16 mouse cellular contexts compared by ENCODE assay signal in the genomic region with DNA sequence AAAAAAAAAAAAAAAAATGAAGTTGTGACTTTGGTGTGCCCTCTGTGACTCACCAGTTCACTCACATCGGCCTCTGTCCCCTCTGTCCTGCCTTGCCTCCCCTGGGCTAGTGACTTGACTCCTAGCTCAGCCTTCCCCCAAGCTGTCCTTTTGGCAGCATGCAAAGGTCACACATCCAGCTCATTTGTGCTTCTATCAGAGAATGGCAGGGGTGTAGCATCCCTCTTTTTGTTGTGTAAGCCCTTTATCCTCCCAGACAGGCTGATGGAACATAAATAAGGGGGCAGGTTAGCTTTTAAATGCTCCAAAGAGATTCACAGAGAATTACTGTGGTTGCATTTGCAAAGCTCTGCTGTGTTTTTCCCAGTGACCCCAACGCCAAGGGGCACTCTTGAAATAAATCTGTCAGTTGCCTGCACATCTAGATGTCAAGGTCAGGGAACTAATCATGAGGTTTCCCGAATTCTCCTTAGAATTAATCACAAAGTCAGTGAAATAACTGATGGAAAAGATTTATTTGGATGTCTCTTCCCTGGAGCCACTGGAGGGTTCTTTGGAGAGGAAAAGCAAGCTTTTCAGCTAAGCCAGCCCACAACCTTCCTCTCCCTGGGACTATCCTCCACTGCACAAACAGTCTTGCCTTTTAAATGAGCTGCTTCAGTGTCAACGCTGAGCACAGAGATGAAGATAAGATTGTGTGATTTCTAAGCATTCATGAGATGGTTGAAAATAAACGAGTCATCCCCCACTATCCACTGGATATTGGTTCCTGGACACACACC. TPM values are rescaled to one million over a fixed set of nuclear protein-coding genes. Genes with fewer than 3 reads are reported as not detected.
DNase-seq lines count a peak whose midpoint lies in the region; ATAC-seq lines count a peak whose summit lies in the region.
"Had no signal": no experiment of that assay in that cellular context is flagged by ENCODE, and none has a peak within 500 bp of the region (broad histone marks: within the 10 kb centered on the region; RNA-seq: fewer than 3 reads in every experiment).

No protein-coding gene starts in this region.

- H3K9me3 ChIP-seq in neural tube, embryonic 13.5 days, result no peaks in the 10 kb centered on the region
- peaks cover 4% of the 10 kb centered on the region; the same call in 1 of the 2 replicates for H3K9me3 ChIP-seq in midbrain, embryonic 16.5 days (replicated peaks; ENCODE audit: control insufficient read depth, low read length, poor library complexity, severe bottlenecking)
- H3K9me3 ChIP-seq: forebrain, embryonic 15.5 days; hindbrain, embryonic 12.5 days; liver, embryonic 13.5 days; lung, embryonic 15.5 days had no signal

- H3K27me3 ChIP-seq in neural tube, embryonic 13.5 days, result no peaks in the 10 kb centered on the region
- H3K27me3 ChIP-seq in midbrain, embryonic 16.5 days (ENCODE audit: control insufficient read depth, insufficient read depth, low read depth, low read length), result no peaks in the 10 kb centered on the region
- H3K27me3 ChIP-seq: forebrain, embryonic 15.5 days; hindbrain, embryonic 12.5 days; liver, embryonic 13.5 days; lung, embryonic 15.5 days had no signal

- H3K36me3 ChIP-seq in neural tube, embryonic 13.5 days, result no peaks in the 10 kb centered on the region
- H3K36me3 ChIP-seq in midbrain, embryonic 16.5 days (ENCODE audit: control insufficient read depth, insufficient read depth, low read length), result 0 out of 2 replicates have a peak, but pooled peaks cover 2% of the 10 kb centered on the region
- H3K36me3 ChIP-seq: forebrain, embryonic 15.5 days; hindbrain, embryonic 12.5 days; liver, embryonic 13.5 days; lung, embryonic 15.5 days had no signal

- 14% methylated on average over 5 of the region's 5 CpGs for WGBS in neural tube, embryonic 13.5 days
- 35% methylated on average over 5 of the region's 5 CpGs for WGBS in midbrain, embryonic 16.5 days

- H3K9ac ChIP-seq in neural tube, embryonic 13.5 days, result no peak overlapping the region
- H3K9ac ChIP-seq in midbrain, embryonic 16.5 days (ENCODE audit: low read depth, low read length), result no peak overlapping the region
- H3K9ac ChIP-seq: forebrain, embryonic 15.5 days; hindbrain, embryonic 12.5 days; liver, embryonic 13.5 days; lung, embryonic 15.5 days had no signal

- peak; percentile 74 for ATAC-seq in neural tube, embryonic 13.5 days (ENCODE audit: low read depth)
- no peak for ATAC-seq in midbrain, embryonic 16.5 days
- ATAC-seq: forebrain, embryonic 15.5 days had no signal

- peaks cover 11% of the 10 kb centered on the region for H3K4me1 ChIP-seq in neural tube, embryonic 13.5 days (replicated peaks)
- H3K4me1 ChIP-seq in midbrain, embryonic 16.5 days (ENCODE audit: control insufficient read depth, insufficient read depth, low read length), result no peaks in the 10 kb centered on the region
- H3K4me1 ChIP-seq: forebrain, embryonic 15.5 days; liver, embryonic 13.5 days; lung, embryonic 15.5 days had no signal

- 0 out of 2 replicates have a peak overlapping the region, but pooled peaks have one; percentile 38 for H3K27ac ChIP-seq in neural tube, embryonic 13.5 days (replicated peaks)
- H3K27ac ChIP-seq in midbrain, embryonic 16.5 days (ENCODE audit: low read length), result no peak overlapping the region
- H3K27ac ChIP-seq: forebrain, embryonic 15.5 days; hindbrain, embryonic 12.5 days; liver, embryonic 13.5 days; lung, embryonic 15.5 days had no signal

- H3K4me2 ChIP-seq in neural tube, embryonic 13.5 days, result no peak overlapping the region
- no peak overlapping the region for H3K4me2 ChIP-seq in midbrain, embryonic 16.5 days (ENCODE audit: low read length)
- H3K4me2 ChIP-seq: forebrain, embryonic 15.5 days; hindbrain, embryonic 12.5 days; liver, embryonic 13.5 days; lung, embryonic 15.5 days had no signal

- peak; percentile 53 for DNase-seq in ES-CJ7 (ENCODE audit: low read depth, low spot score)
- DNase-seq in ZHBTc4 (ENCODE audit: low read depth, low spot score), result peak; percentile 87
- DNase-seq in embryo, embryonic 10.5 days (ENCODE audit: low spot score), result peak; percentile 71
- no peak for DNase-seq in heart, postnatal 36 days
- no peak for DNase-seq in frontal cortex, postnatal 25 days (ENCODE audit: low spot score in 2 of 2)
- DNase-seq: cerebellum, postnatal 14 days; left cerebral cortex, postnatal 4 days; liver, embryonic 13.5 days; midbrain, embryonic 14.5 days; right cerebral cortex, postnatal 4 days had no signal

- intact Hi-C loops in heart, postnatal 36 days (cut with DNase I), result no loop called here

- no peak overlapping the region for H3K4me3 ChIP-seq in neural tube, embryonic 13.5 days
- no peak overlapping the region for H3K4me3 ChIP-seq in midbrain, embryonic 16.5 days (ENCODE audit: low read depth, low read length)
- H3K4me3 ChIP-seq: erythroblast, embryonic 14.5 days; forebrain, embryonic 15.5 days; hindbrain, embryonic 12.5 days; liver, embryonic 13.5 days; lung, embryonic 15.5 days had no signal

RNA-seq across cellular contexts. Expression of a gene that starts 42.4 kb away (rescaled TPM):
- 9.7 and 10.4 TPM in 2 replicates for polyA plus RNA-seq in neural tube, embryonic 13.5 days (2015; fragmentation: Nextera tagmentation; extraction: Ambion mirVana)
- 1 to 10 TPM; 3.5 to 3.6 TPM for total RNA-seq in heart, postnatal 36 days (2021)
- polyA plus RNA-seq in midbrain, embryonic 16.5 days (2015; fragmentation: Nextera tagmentation; extraction: Ambion mirVana), result 10.3 and 11.5 TPM in 2 replicates

Comparison
In these comparisons a context has a peak if more than half of its experiments do, and no peak if none do; other contexts are left out.
1. DNase-seq: peak in ES-CJ7 (single experiment), ZHBTc4 (single experiment) and embryo, embryonic 10.5 days (single experiment); none in heart, postnatal 36 days (0 of 2) and frontal cortex, postnatal 25 days (0 of 2).